9 mouse cellular contexts compared by ENCODE assay signal in the genomic region with DNA sequence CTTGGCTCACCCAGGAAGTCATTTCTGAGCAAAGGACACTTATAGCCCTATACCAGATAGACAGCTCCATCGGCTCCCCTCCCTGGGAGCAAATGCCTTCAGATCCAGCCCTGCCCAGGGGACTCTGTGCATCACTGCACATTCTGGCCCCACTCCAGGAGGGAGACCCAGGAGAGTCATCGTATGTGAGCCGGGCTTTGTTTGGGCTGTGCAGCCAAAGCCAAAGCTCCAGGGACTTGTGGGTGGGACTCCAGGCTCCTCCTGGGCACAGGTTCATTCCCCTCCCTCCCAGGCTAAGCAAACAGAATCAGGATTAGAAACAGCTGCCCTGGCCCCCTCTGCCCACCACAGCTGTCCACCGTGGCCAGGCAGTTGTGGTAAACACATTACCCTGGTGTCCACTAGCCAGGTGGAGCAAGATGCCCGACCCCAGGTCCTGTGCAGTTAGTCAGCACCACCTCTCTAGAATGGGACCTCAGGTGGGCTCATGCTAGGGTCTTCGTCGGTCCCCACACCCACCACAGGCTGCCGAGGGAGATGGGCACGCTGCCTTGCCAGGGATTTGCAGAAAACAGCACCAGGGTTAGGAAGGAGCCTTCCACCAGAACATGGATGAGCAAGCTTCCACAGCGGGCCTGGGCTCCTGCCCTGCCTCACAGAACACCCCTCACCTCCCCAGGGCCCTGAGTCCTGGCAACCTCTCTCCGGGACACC. TPM values are rescaled to one million over a fixed set of nuclear protein-coding genes. Genes with fewer than 3 reads are reported as not detected.
DNase-seq lines count a peak whose midpoint lies in the region; ATAC-seq and TF ChIP-seq lines count a peak whose summit lies in the region.
"Had no signal": no experiment of that assay in that cellular context is flagged by ENCODE, and none has a peak within 500 bp of the region (broad histone marks: within the 10 kb centered on the region; RNA-seq: fewer than 3 reads in every experiment).

No protein-coding gene starts in this region.

- peak overlapping the region; percentile 69 for H3K4me2 ChIP-seq in hindbrain, embryonic 15.5 days
- peak overlapping the region; percentile 94 for H3K4me2 ChIP-seq in midbrain, postnatal 0 days (ENCODE audit: low read depth, low read length, poor library complexity, severe bottlenecking)

- no peaks in the 10 kb centered on the region for H3K36me3 ChIP-seq in ES-Bruce4 (ENCODE audit: control insufficient read depth, insufficient read depth, low read length, poor library complexity, severe bottlenecking)
- no peaks in the 10 kb centered on the region for H3K36me3 ChIP-seq in forebrain, embryonic 10.5 days (replicated peaks)
- H3K36me3 ChIP-seq in hindbrain, embryonic 15.5 days: no peaks in the 10 kb centered on the region
- H3K36me3 ChIP-seq in midbrain, postnatal 0 days (ENCODE audit: insufficient read depth, low read length): no peaks in the 10 kb centered on the region

- no peak for TF ChIP-seq EP300 in ES-Bruce4 (IDR thresholded peaks at IDR 0.05; ENCODE audit: insufficient read depth, low read depth, low read length)

- H3K9me3 ChIP-seq in ES-Bruce4 (replicated peaks; ENCODE audit: control insufficient read depth, insufficient read depth, low read length, poor library complexity, severe bottlenecking): no peaks in the 10 kb centered on the region
- no peaks in the 10 kb centered on the region for H3K9me3 ChIP-seq in forebrain, embryonic 10.5 days
- H3K9me3 ChIP-seq in hindbrain, embryonic 15.5 days: no peaks in the 10 kb centered on the region
- H3K9me3 ChIP-seq in midbrain, postnatal 0 days (ENCODE audit: low read length): no peaks in the 10 kb centered on the region

- no peak for TF ChIP-seq CTCF in ES-Bruce4 (IDR thresholded peaks at IDR 0.05; ENCODE audit: low read depth, low read length)
- TF ChIP-seq CTCF in midbrain, postnatal 0 days (IDR thresholded peaks at IDR 0.05): no peak

- peak overlapping the region; percentile 58; the same call in 1 of the 2 replicates for H3K4me3 ChIP-seq in ES-Bruce4 (ENCODE audit: low read depth, low read length)
- peak overlapping the region; percentile 79 for H3K4me3 ChIP-seq in forebrain, embryonic 10.5 days
- peak overlapping the region; percentile 76 for H3K4me3 ChIP-seq in hindbrain, embryonic 15.5 days
- peak overlapping the region; percentile 76 for H3K4me3 ChIP-seq in midbrain, postnatal 0 days (ENCODE audit: low read depth, low read length)
- H3K4me3 ChIP-seq: erythroblast, embryonic 14.5 days had no signal

- peak; percentile 97 for DNase-seq in heart, adult 11 months
- DNase-seq in heart, postnatal 36 days: no peak
- no peak for DNase-seq in forebrain, embryonic 10.5 days (ENCODE audit: extremely low spot score, low spot score)
- DNase-seq in midbrain, postnatal 0 days (ENCODE audit: low spot score): peak; percentile 60
- DNase-seq in urinary bladder, postnatal 25 days (ENCODE audit: low spot score): no peak
- DNase-seq in adrenal gland, postnatal 36 days: no peak

- TF ChIP-seq POLR2A in ES-Bruce4 (IDR thresholded peaks at IDR 0.05; ENCODE audit: insufficient read depth, low read length): no peak

- 0 out of 2 replicates have a peak, but pooled peaks cover 5% of the 10 kb centered on the region for H3K27me3 ChIP-seq in ES-Bruce4 (ENCODE audit: control insufficient read depth, insufficient read depth, low read length, poor library complexity, severe bottlenecking)
- peaks cover 64% of the 10 kb centered on the region for H3K27me3 ChIP-seq in forebrain, embryonic 10.5 days (ENCODE audit: poor library complexity, severe bottlenecking)
- H3K27me3 ChIP-seq in hindbrain, embryonic 15.5 days: no peaks in the 10 kb centered on the region
- H3K27me3 ChIP-seq in midbrain, postnatal 0 days (ENCODE audit: insufficient read depth, low read length): no peaks in the 10 kb centered on the region

- WGBS in forebrain, embryonic 10.5 days: 48% methylated on average over 11 of the region's 11 CpGs
- 23% methylated on average over 11 of the region's 11 CpGs for WGBS in hindbrain, embryonic 15.5 days
- WGBS in midbrain, postnatal 0 days: 24% methylated on average over 11 of the region's 11 CpGs

- peak; percentile 21; the same call in 1 of the 2 replicates for ATAC-seq in hindbrain, embryonic 15.5 days (ENCODE audit: low FRiP score, low read depth)
- peak; percentile 21; the same call in 1 of the 2 replicates for ATAC-seq in midbrain, postnatal 0 days (ENCODE audit: low FRiP score)

- no peak overlapping the region for H3K27ac ChIP-seq in ES-Bruce4 (ENCODE audit: insufficient read depth, low read length)
- H3K27ac ChIP-seq in forebrain, embryonic 10.5 days: peak overlapping the region; percentile 88
- H3K27ac ChIP-seq in hindbrain, embryonic 15.5 days (replicated peaks): peak overlapping the region; percentile 93
- peak overlapping the region; percentile 92 for H3K27ac ChIP-seq in midbrain, postnatal 0 days (ENCODE audit: low read depth, low read length)

- peak overlapping the region; percentile 66 for H3K9ac ChIP-seq in ES-Bruce4 (ENCODE audit: low read depth, poor library complexity, severe bottlenecking)
- peak overlapping the region; percentile 88 for H3K9ac ChIP-seq in hindbrain, embryonic 15.5 days
- H3K9ac ChIP-seq in midbrain, postnatal 0 days (replicated peaks; ENCODE audit: low read length, poor library complexity, severe bottlenecking): peak overlapping the region; percentile 93

- H3K4me1 ChIP-seq in ES-Bruce4 (ENCODE audit: control insufficient read depth, insufficient read depth, low read length): no peaks in the 10 kb centered on the region
- peaks cover 70% of the 10 kb centered on the region for H3K4me1 ChIP-seq in forebrain, embryonic 10.5 days
- peaks cover 66% of the 10 kb centered on the region for H3K4me1 ChIP-seq in hindbrain, embryonic 15.5 days (replicated peaks)
- peaks cover 34% of the 10 kb centered on the region for H3K4me1 ChIP-seq in midbrain, postnatal 0 days (ENCODE audit: insufficient read depth, low read length)

- intact Hi-C loops in heart, postnatal 36 days (cut with DNase I): no loop called here

RNA-seq across cellular contexts. Expression of a gene that starts 1.0 kb away (rescaled TPM):
- 1 to 10 TPM; 3.8 to 4.4 TPM for total RNA-seq in heart, postnatal 36 days (2021)
- polyA plus RNA-seq in ES-Bruce4 (2011; ENCODE audit: insufficient read depth, insufficient read length, low read depth, missing spikeins): 0.81 and 1.6 TPM in 2 replicates
- 1.5 and 1.8 TPM in 2 replicates for polyA plus RNA-seq in forebrain, embryonic 10.5 days (2016; fragmentation: Nextera tagmentation; extraction: Ambion mirVana)
- 45.7 and 47.5 TPM in 2 replicates for polyA plus RNA-seq in hindbrain, embryonic 15.5 days (2015; fragmentation: Nextera tagmentation; extraction: Ambion mirVana)
- total RNA-seq in midbrain, postnatal 0 days (2014; rRNA removed): 170 and 178 TPM in 2 replicates
- polyA plus RNA-seq in midbrain, postnatal 0 days (2015; fragmentation: Nextera tagmentation; extraction: Ambion mirVana): 44.9 and 46.9 TPM in 2 replicates
- total RNA-seq in adrenal gland, postnatal 36 days (2021): 10 to 100 TPM in 1 of 2 experiments, 1 to 10 TPM in 1; 9.2 to 13.2 TPM

RNA-seq across cellular contexts. Expression of a gene that starts 40.6 kb away (rescaled TPM):
- 10 to 100 TPM in 1 of 2 experiments, 1 to 10 TPM in 1; 9.6 to 11.5 TPM for total RNA-seq in heart, postnatal 36 days (2021)
- polyA plus RNA-seq in ES-Bruce4 (2011; ENCODE audit: insufficient read depth, insufficient read length, low read depth, missing spikeins): 12.2 and 18.7 TPM in 2 replicates
- polyA plus RNA-seq in forebrain, embryonic 10.5 days (2016; fragmentation: Nextera tagmentation; extraction: Ambion mirVana): 41.4 and 42.5 TPM in 2 replicates
- polyA plus RNA-seq in hindbrain, embryonic 15.5 days (2015; fragmentation: Nextera tagmentation; extraction: Ambion mirVana): 31.0 and 32.9 TPM in 2 replicates
- 17.7 and 19.0 TPM in 2 replicates for total RNA-seq in midbrain, postnatal 0 days (2014; rRNA removed)
- polyA plus RNA-seq in midbrain, postnatal 0 days (2015; fragmentation: Nextera tagmentation; extraction: Ambion mirVana): 25.4 and 27.7 TPM in 2 replicates
- 100 to 1,000 TPM in 1 of 2 experiments, 10 to 100 TPM in 1; 35.5 to 207 TPM for total RNA-seq in adrenal gland, postnatal 36 days (2021)

RNA-seq across cellular contexts. Expression of a gene that starts 52.5 kb away (rescaled TPM):
- total RNA-seq in heart, postnatal 36 days (2021): 1 to 10 TPM; 7.0 to 7.4 TPM
- polyA plus RNA-seq in ES-Bruce4 (2011; ENCODE audit: insufficient read depth, insufficient read length, low read depth, missing spikeins): 12.2 and 15.6 TPM in 2 replicates
- 17.7 and 20.6 TPM in 2 replicates for polyA plus RNA-seq in forebrain, embryonic 10.5 days (2016; fragmentation: Nextera tagmentation; extraction: Ambion mirVana)
- 22.0 and 25.5 TPM in 2 replicates for polyA plus RNA-seq in hindbrain, embryonic 15.5 days (2015; fragmentation: Nextera tagmentation; extraction: Ambion mirVana)
- total RNA-seq in midbrain, postnatal 0 days (2014; rRNA removed): 28.6 and 32.1 TPM in 2 replicates
- 14.9 and 17.6 TPM in 2 replicates for polyA plus RNA-seq in midbrain, postnatal 0 days (2015; fragmentation: Nextera tagmentation; extraction: Ambion mirVana)
- total RNA-seq in adrenal gland, postnatal 36 days (2021): 10 to 100 TPM; 11.5 to 12.7 TPM

RNA-seq across cellular contexts. Expression of a gene that starts 52.7 kb away (rescaled TPM):
- total RNA-seq in heart, postnatal 36 days (2021): 10 to 100 TPM; 64.5 to 67.7 TPM
- polyA plus RNA-seq in ES-Bruce4 (2011; ENCODE audit: insufficient read depth, insufficient read length, low read depth, missing spikeins): 15.3 and 17.2 TPM in 2 replicates
- 87.4 and 97.7 TPM in 2 replicates for polyA plus RNA-seq in forebrain, embryonic 10.5 days (2016; fragmentation: Nextera tagmentation; extraction: Ambion mirVana)
- polyA plus RNA-seq in hindbrain, embryonic 15.5 days (2015; fragmentation: Nextera tagmentation; extraction: Ambion mirVana): 56.4 and 57.9 TPM in 2 replicates
- total RNA-seq in midbrain, postnatal 0 days (2014; rRNA removed): 32.9 and 64.8 TPM in 2 replicates
- polyA plus RNA-seq in midbrain, postnatal 0 days (2015; fragmentation: Nextera tagmentation; extraction: Ambion mirVana): 56.8 and 57.0 TPM in 2 replicates
- total RNA-seq in adrenal gland, postnatal 36 days (2021): 10 to 100 TPM; 59.9 to 69.4 TPM

Comparison
In these comparisons a context has a peak if more than half of its experiments do, and no peak if none do; other contexts are left out.
1. DNase-seq: peak in heart, adult 11 months (single experiment) and midbrain, postnatal 0 days (single experiment); none in heart, postnatal 36 days (0 of 2), forebrain, embryonic 10.5 days (single experiment), urinary bladder, postnatal 25 days (single experiment) and adrenal gland, postnatal 36 days (0 of 2).
2. RNA of a gene that starts 1.0 kb away (polyA plus RNA-seq): 45.7 to 47.5 TPM in hindbrain, embryonic 15.5 days and 44.9 to 46.9 TPM in midbrain, postnatal 0 days; 1.5 to 1.8 TPM in forebrain, embryonic 10.5 days and 0.81 to 1.6 TPM in ES-Bruce4; every median in the first group is over 10 times any median in the second.
3. Peak in every context shown above with its lines, with median percentiles within 50 percentile points of each other: H3K4me3 ChIP-seq and H3K9ac ChIP-seq.